Mouse (Mus musculus) hematopoietic stem cell, adult 5-6 weeks (primary cell): ENCODE measurements around the gene Dpt. TPM values are rescaled to one million over a fixed set of nuclear protein-coding genes. Genes with fewer than 3 reads are reported as not detected.

Source experiments
- ATAC-seq, 2 experiments: fragments of 125-278 bp in 1 of 2; replicated peaks in 1 of 2; 2 replicates each; pipeline ENCODE4 v1.8.0; 2016 to 2017; ENCODE audit warnings: inconsistent platforms in 2 of 2, mild to moderate bottlenecking in 2 of 2, moderate number of reproducible peaks in 2 of 2, low read depth in 1 of 2, moderate TSS enrichment in 1 of 2; ENCODE audit not compliant: low FRiP score in 2 of 2, poor library complexity in 2 of 2, severe bottlenecking in 2 of 2, insufficient read depth in 1 of 2, low TSS enrichment in 1 of 2
- total RNA-seq: library from RNA; stranded (forward); fragments of 172-1452, 232-1000 nt; gene quantifications from 2 replicates; pipeline ENCODE4 v1.2.3, GENCODE M21; 2017

The Dpt gene
- total RNA-seq, 1 experiment from 2014 or later, result not detected

GRCm38 (mm10) chr1:164864666-164865065, 68.2 kb downstream of the Dpt start:
- ATAC-seq, result no peak

DNA sequence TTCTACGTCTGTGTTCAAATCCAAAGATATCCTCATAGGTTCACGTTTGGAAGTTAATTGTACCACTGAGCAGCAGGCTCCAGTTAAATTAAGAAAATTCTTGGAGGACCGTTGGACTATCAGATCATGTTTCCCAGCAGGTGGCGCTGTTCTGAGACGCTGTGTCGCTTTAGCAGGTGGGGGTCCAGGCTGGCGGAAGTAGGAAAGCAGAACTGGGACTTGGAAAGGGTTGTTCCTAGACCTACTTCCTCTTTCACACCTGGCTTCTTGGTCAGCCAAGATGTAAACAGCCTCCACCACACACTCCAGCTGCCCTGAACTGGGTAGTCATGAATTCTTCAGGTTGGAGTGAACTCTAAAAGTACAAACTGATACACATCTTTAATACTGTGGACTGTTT, 74.2 kb downstream of the Dpt start:
- peak in 1 of 2 experiments; percentile 68; a peak in 2 of 4 replicates for ATAC-seq

Other genes with a start within 250 kb of the Dpt start
- 9.3 and 10.4 TPM in 2 replicates for gene Xcl1, start 138.9 kb downstream of the Dpt start, total RNA-seq